Mouse (Mus musculus) lung, postnatal 0 days (tissue): ENCODE results near the gene Gm37240. TPM values are rescaled to one million over a fixed set of nuclear protein-coding genes. Genes with fewer than 3 reads are reported as not detected.

ENCODE experiments used
- ATAC-seq: fragments of 200-750 bp; cut with Nextera tagmentation; 2 replicates; pipeline ENCODE4 v1.8.0; 2017; ENCODE audit warnings: moderate library complexity
- DNase-seq: peaks from one replicate; pipeline ENCODE4 v3.0.0-alpha.2; 2016; ENCODE audit warnings: low spot score
- H3K27ac ChIP-seq: fragments of 300-500 bp; sonication (generic); 2 replicates; pipeline ENCODE4 v1.5.1; 2014; ENCODE audit warnings: antibody characterized with exemption, mild to moderate bottlenecking, low read length, mixed read lengths
- H3K27me3 ChIP-seq: fragments of 300-500 bp; sonication (generic); replicated peaks from 2 replicates; pipeline ENCODE4 v1.6.1; 2014; ENCODE audit warnings: low read length, mixed read lengths; ENCODE audit not compliant: insufficient read depth
- H3K36me3 ChIP-seq: fragments of 300-500 bp; sonication (generic); 2 replicates; pipeline ENCODE4 v1.6.1; 2014; ENCODE audit warnings: low read length, mixed read lengths; ENCODE audit not compliant: insufficient read depth
- H3K4me1 ChIP-seq: fragments of 300-500 bp; sonication (generic); 2 replicates; pipeline ENCODE4 v1.6.1; 2014; ENCODE audit warnings: antibody characterized with exemption, low read depth, low read length, mixed read lengths; ENCODE audit not compliant: insufficient read depth
- H3K4me2 ChIP-seq: fragments of 300-500 bp; sonication (generic); replicated peaks from 2 replicates; pipeline ENCODE4 v1.6.1; 2014; ENCODE audit warnings: low read depth, mild to moderate bottlenecking, low read length, moderate library complexity, mixed read lengths
- H3K4me3 ChIP-seq: fragments of 300-500 bp; sonication (generic); 2 replicates; pipeline ENCODE4 v1.5.1; 2014; ENCODE audit warnings: low read depth, low read length
- H3K9ac ChIP-seq: fragments of 300-500 bp; sonication (generic); replicated peaks from 2 replicates; pipeline ENCODE4 v1.6.1; 2014; ENCODE audit warnings: low read depth, mild to moderate bottlenecking
- H3K9me3 ChIP-seq: fragments of 300-500 bp; sonication (generic); 2 replicates; pipeline ENCODE4 v1.6.1; 2016; ENCODE audit warnings: low read length, mixed read lengths
- CTCF ChIP-seq: IDR thresholded peaks from 2 replicates; pipeline ENCODE4 v1.5.1; 2016; ENCODE audit warnings: antibody characterized with exemption, mild to moderate bottlenecking
- EP300 ChIP-seq: IDR thresholded peaks from 2 replicates; pipeline ENCODE4 v1.6.1; 2016; ENCODE audit warnings: antibody characterized with exemption, mild to moderate bottlenecking, control low read depth
- WGBS: fragments of 180-500 bp; shearing (Covaris S2); extraction: QIAGEN DNeasy Blood & Tissue Kit; methylation state at CpG from one replicate; pipeline ENCODE4 v1.1.7; 2014; 5-methylcytosine and 5-hydroxymethylcytosine counted together
- polyA plus RNA-seq: library from polyadenylated mRNA; unstranded; fragments of >200 nt; fragmentation: Nextera tagmentation; extraction: Ambion mirVana; gene quantifications from 2 replicates; pipeline ENCODE4 v1.2.1, GENCODE M21; 2015

Gene Gm37240
- polyA plus RNA-seq, 1 experiment from 2014 or later: 8.9 TPM

DNA sequence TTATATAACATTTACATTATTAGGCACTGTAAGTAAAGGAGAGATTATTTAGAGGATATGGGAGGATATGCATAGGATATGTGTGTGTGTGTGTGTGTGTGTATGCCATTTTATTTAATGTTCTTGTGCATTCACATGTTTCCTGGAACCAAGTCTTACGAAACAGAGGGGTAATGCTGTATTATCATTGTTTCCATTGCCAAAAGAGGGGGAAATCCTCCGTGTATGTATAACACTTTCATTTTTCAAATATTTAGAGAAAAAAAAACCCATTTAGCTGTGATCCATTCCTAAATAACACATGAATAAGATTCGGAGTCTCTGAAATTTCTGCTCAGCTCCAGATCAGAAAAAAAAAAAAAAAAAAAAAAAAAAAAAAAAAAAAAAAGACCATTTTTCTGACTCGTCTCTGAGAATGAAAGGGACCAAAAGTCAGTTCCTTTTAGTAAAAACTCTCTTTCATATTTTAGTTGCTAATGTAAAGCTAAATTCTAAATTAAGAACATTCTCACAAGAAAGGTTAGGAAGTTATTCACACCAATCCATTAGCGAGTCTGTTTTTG is 378.5 kb downstream of the Gm37240 start:
- Histone ChIP-seq H3K4me2 (no peak overlapping the region), H3K27ac (no peak overlapping the region), H3K4me3 (no peak overlapping the region), H3K27me3 (no peaks in the 10 kb centered on the region), H3K36me3 (no peaks in the 10 kb centered on the region), H3K9me3 (no peaks in the 10 kb centered on the region), H3K4me1 (no peaks in the 10 kb centered on the region), H3K9ac (no peak overlapping the region)
- TF ChIP-seq EP300: no peak
- TF ChIP-seq CTCF: no peak
- 62% methylated on average over 5 of the region's 5 CpGs for WGBS
- no peak for ATAC-seq
- DNase-seq: no peak

DNA sequence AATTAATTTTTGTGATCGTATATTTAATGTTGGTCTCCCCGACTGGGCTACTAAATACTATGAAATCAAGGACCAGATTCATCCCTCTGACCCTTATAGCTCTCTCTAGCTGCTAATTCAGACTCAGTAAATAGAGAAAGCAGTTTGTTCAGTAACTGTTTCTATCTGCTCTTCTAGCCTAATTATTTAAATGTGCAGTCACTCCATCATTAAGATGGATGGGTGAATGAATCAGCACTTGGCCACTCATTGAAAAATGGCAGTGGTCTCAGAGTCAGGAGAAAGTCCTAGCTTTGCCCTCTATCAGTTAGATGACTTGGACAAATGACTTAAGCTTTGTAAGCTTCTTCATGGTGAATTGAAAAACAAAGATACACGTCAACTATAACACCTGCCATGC is 387.2 kb downstream of the Gm37240 start:
- Histone ChIP-seq H3K27me3 (no peaks in the 10 kb centered on the region), H3K4me3 (no peak overlapping the region), H3K4me1 (no peaks in the 10 kb centered on the region), H3K4me2 (no peak overlapping the region), H3K27ac (no peak overlapping the region), H3K9ac (no peak overlapping the region), H3K9me3 (no peaks in the 10 kb centered on the region), H3K36me3 (no peaks in the 10 kb centered on the region)
- ATAC-seq (no peak), DNase-seq (no peak)
- 67% methylated on average over 3 of the region's 3 CpGs for WGBS
- no peak for TF ChIP-seq EP300
- TF ChIP-seq CTCF: no peak

DNA sequence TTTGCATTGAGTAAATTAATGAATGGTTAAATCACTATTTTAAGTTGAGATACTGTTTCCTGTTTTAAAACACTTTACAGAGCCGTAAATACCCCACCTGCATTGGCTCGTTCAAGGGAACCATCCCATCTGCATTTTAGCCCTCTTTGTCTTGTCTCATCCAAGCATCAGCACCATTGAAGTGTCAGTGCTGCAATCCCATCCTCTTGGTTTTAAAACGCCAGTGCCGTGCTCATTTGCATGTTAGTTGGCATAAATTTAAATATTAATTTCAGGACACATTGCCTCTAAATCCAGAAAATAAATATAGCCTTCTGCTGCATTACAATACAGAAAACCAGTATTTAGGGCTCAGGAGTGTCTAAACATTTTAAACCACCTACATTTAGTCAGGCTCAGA is 391.2 kb downstream of the Gm37240 start:
- DNase-seq: no peak
- H3K4me1 ChIP-seq: no peaks in the 10 kb centered on the region
- H3K9me3 ChIP-seq: no peaks in the 10 kb centered on the region
- no peak for ATAC-seq
- TF ChIP-seq CTCF (no peak), EP300 (no peak)
- no peaks in the 10 kb centered on the region for H3K36me3 ChIP-seq
- WGBS: 80% methylated on average over 4 of the region's 4 CpGs
- H3K27ac ChIP-seq: no peak overlapping the region
- H3K27me3 ChIP-seq: no peaks in the 10 kb centered on the region
- no peak overlapping the region for H3K9ac ChIP-seq
- H3K4me2 ChIP-seq: no peak overlapping the region
- no peak overlapping the region for H3K4me3 ChIP-seq

DNA sequence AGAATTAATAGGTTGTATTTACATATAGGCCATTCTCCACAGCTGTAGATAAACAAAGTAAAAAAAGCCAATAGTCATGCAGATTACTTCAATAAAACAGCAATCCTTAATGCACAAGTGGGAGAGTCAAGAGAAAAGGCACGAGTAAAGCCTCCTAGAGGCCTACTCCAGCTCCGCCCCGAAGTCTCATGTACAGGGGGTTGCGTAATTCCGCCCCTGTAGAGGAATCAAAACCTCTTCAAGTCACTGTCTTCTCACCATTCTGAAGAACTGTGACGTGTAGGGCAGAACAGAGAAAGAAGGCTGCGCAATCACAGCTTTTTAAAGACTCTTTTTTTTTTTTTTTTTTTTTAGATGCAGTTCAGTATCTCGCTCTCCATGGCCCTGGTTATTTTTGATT is 393.5 kb downstream of the Gm37240 start:
- Histone ChIP-seq H3K9ac (no peak overlapping the region), H3K27me3 (no peaks in the 10 kb centered on the region), H3K27ac (no peak overlapping the region), H3K36me3 (no peaks in the 10 kb centered on the region), H3K4me1 (no peaks in the 10 kb centered on the region), H3K4me2 (no peak overlapping the region), H3K9me3 (no peaks in the 10 kb centered on the region), H3K4me3 (no peak overlapping the region)
- ATAC-seq: no peak
- 71% methylated on average over 8 of the region's 8 CpGs for WGBS
- no peak for DNase-seq
- no peak for TF ChIP-seq CTCF
- TF ChIP-seq EP300: no peak

DNA sequence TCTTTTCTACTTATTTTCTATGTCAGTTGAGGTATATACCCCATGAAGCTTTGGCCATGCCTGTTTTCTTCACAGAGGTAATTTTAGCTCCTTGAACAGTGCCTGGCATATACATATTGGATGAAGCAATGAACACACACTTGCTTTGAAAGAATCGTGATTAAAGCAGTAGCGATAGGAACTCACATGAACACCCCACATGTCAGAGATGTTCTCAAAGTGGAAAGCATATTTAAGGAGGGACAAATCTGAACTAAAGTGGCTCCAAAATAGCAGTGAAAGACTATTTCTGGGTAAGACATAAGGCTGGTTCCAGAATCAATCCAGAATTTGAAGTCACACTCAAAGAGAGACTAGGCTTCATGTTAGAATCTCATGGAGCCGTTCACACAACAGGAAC is 397.1 kb downstream of the Gm37240 start:
- no peaks in the 10 kb centered on the region for H3K9me3 ChIP-seq
- DNase-seq (no peak), ATAC-seq (no peak)
- no peak for TF ChIP-seq CTCF
- TF ChIP-seq EP300: no peak
- H3K36me3 ChIP-seq: no peaks in the 10 kb centered on the region
- 84% methylated on average over 3 of the region's 3 CpGs for whole genome bisulfite sequencing
- no peak overlapping the region for H3K4me3 ChIP-seq
- no peaks in the 10 kb centered on the region for H3K4me1 ChIP-seq
- no peak overlapping the region for H3K4me2 ChIP-seq
- H3K9ac ChIP-seq: no peak overlapping the region
- H3K27me3 ChIP-seq: no peaks in the 10 kb centered on the region
- H3K27ac ChIP-seq: no peak overlapping the region

DNA sequence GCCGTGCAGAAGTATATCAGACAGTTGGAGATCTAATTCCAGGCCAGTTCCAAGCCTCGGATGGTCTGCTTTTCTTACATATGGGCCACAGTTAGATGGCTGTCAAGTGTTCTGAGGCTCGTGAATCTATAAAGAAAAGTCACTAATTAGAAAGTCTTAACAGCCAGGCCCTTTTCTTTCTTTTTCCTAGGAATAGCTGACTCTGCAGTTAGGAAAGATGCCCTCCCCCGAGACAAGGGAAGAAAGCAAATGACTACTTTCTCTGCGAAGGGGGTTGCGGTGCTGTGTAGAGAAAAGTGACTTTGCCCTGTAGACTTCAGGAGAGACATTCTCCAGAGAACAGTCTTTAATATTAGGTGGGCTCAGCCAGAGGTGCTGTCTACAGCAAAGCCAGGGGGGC is 399.9 kb downstream of the Gm37240 start:
- H3K4me2 ChIP-seq: no peak overlapping the region
- H3K36me3 ChIP-seq: no peaks in the 10 kb centered on the region
- H3K4me1 ChIP-seq: no peaks in the 10 kb centered on the region
- H3K9me3 ChIP-seq: no peaks in the 10 kb centered on the region
- H3K9ac ChIP-seq: no peak overlapping the region
- H3K27ac ChIP-seq: no peak overlapping the region
- no peak overlapping the region for H3K4me3 ChIP-seq
- WGBS: 82% methylated on average over 6 of the region's 6 CpGs
- no peaks in the 10 kb centered on the region for H3K27me3 ChIP-seq
- TF ChIP-seq CTCF (no peak), EP300 (no peak)
- no peak for ATAC-seq
- no peak for DNase-seq

DNA sequence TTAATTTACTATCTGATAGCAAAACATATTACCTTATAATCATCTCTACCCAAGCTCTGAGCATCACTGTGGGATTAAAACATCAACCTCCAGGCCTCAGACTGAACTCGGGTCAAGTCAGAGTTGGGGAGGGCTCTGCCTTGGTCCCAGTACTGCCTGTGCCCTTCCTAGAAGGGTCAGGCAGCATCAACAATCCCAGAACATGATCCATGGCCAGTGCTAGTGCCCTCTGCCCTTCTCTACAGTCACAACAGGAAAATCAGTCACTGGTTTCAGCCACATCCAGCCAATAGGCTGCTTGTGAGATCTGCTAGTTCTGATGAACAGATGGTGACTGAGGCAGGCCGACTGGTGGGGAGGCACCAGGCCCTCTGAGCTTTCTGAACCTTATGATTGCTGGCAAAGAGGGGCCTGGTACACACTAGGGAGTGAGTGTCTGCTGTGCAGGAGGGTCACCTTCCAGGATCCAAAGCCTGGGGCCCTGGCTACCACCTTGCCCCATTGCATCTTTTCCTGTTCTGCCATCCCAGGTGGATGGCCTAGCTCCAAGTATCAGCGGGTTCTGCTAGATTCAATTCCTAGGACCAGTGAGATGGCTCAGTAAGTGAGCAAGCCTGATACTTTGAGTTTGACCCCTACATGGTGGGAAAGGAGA is 401.7 kb downstream of the Gm37240 start:
- no peak for ATAC-seq
- no peak for DNase-seq
- WGBS: 57% methylated on average over 3 of the region's 3 CpGs

More for the DNA sequence above, 401.7 kb downstream of the Gm37240 start:
- Histone ChIP-seq H3K4me1 (no peaks in the 10 kb centered on the region), H3K27me3 (no peaks in the 10 kb centered on the region), H3K4me3 (no peak overlapping the region), H3K27ac (no peak overlapping the region), H3K9me3 (no peaks in the 10 kb centered on the region), H3K9ac (no peak overlapping the region), H3K36me3 (no peaks in the 10 kb centered on the region), H3K4me2 (no peak overlapping the region)
- TF ChIP-seq EP300 (no peak), CTCF (no peak)
